ENCODE assay signal across 11 mouse cellular contexts in genomic region chrX:140428252-140428651, GRCm38 (mm10). TPM values are rescaled to one million over a fixed set of nuclear protein-coding genes. Genes with fewer than 3 reads are reported as not detected.
A peak's percentile ranks its signal among the peaks of the same experiment; 100 is the strongest.
DNase-seq lines count a peak whose midpoint lies in the region; ATAC-seq and TF ChIP-seq lines count a peak whose summit lies in the region.
"Had no signal": no experiment of that assay in that cellular context is flagged by ENCODE, and none has a peak within 500 bp of the region (broad histone marks: within the 10 kb centered on the region; RNA-seq: fewer than 3 reads in every experiment).

No protein-coding gene starts in this region.

- no peak for TF ChIP-seq POLR2A in CH12.LX (IDR thresholded peaks at IDR 0.05; ENCODE audit: low read depth, low read length)

- TF ChIP-seq RAD21 in CH12.LX (IDR thresholded peaks at IDR 0.05; ENCODE audit: low read depth, low read length), result peak; percentile 1

- DNase-seq in kidney, postnatal 10 days, result peak; percentile 23
- peak; percentile 15 for DNase-seq in CH12.LX (ENCODE audit: extremely low read depth)
- peak; percentile 23 for DNase-seq in T-cell, adult 2 months (ENCODE audit: low spot score)
- no peak for DNase-seq in forebrain, postnatal 0 days
- no peak for DNase-seq in embryo, embryonic 9.5 days (ENCODE audit: extremely low spot score)
- DNase-seq in heart, adult 9 months (ENCODE audit: low spot score in 2 of 2), result no peak

- WGBS in kidney, embryonic 14.5 days, result 73% methylated on average over 7 of the region's 8 CpGs
- WGBS in forebrain, postnatal 0 days, result 83% methylated on average over 8 of the region's 8 CpGs

- ATAC-seq in kidney, embryonic 14.5 days (ENCODE audit: low FRiP score, low TSS enrichment), result no peak
- ATAC-seq in megakaryocyte progenitor cell, adult 5-6 weeks (replicated peaks; ENCODE audit: poor library complexity), result peak; percentile 54
- ATAC-seq in forebrain, postnatal 0 days, result no peak
- ATAC-seq: midbrain, embryonic 16.5 days had no signal

- H3K27ac ChIP-seq in kidney, embryonic 14.5 days (ENCODE audit: low read depth, low read length), result no peak overlapping the region
- no peak overlapping the region for H3K27ac ChIP-seq in CH12.LX (ENCODE audit: insufficient read depth, low read depth)
- H3K27ac ChIP-seq in forebrain, postnatal 0 days (ENCODE audit: low read depth, low read length), result no peak overlapping the region
- H3K27ac ChIP-seq: embryonic facial prominence, embryonic 12.5 days; limb, embryonic 15.5 days had no signal

- no peaks in the 10 kb centered on the region for H3K27me3 ChIP-seq in kidney, embryonic 14.5 days (ENCODE audit: control insufficient read depth, insufficient read depth, low read length)
- H3K27me3 ChIP-seq in CH12.LX (replicated peaks), result no peaks in the 10 kb centered on the region
- H3K27me3 ChIP-seq in forebrain, postnatal 0 days (ENCODE audit: insufficient read depth, low read length), result no peaks in the 10 kb centered on the region

- no peak overlapping the region for H3K4me3 ChIP-seq in kidney, embryonic 14.5 days (ENCODE audit: low read length)
- H3K4me3 ChIP-seq in CH12.LX (replicated peaks in 1 of 3; ENCODE audit: low read depth in 2 of 3, low read length in 2 of 3, poor library complexity in 1 of 3), result no peak overlapping the region
- no peak overlapping the region for H3K4me3 ChIP-seq in forebrain, postnatal 0 days (ENCODE audit: low read depth, low read length)
- H3K4me3 ChIP-seq: embryonic facial prominence, embryonic 12.5 days; limb, embryonic 15.5 days had no signal

- no peaks in the 10 kb centered on the region for H3K4me1 ChIP-seq in kidney, embryonic 14.5 days (ENCODE audit: control insufficient read depth, insufficient read depth, low read length)
- H3K4me1 ChIP-seq in CH12.LX (ENCODE audit: control insufficient read depth in 1 of 2, insufficient read depth in 2 of 2), result peaks cover 10 to 23% of the 10 kb centered on the region in 2 experiments
- no peaks in the 10 kb centered on the region for H3K4me1 ChIP-seq in forebrain, postnatal 0 days (ENCODE audit: insufficient read depth)
- H3K4me1 ChIP-seq: embryonic facial prominence, embryonic 12.5 days; limb, embryonic 15.5 days had no signal

- in situ Hi-C loops in CH12.LX (cut with MboI; ENCODE audit: low pct_ligation_motif_present, low pct_unique_long_range_greater_than_20kb, low sequenced_read_pairs), result no loop called here

- no peak overlapping the region for H3K9ac ChIP-seq in kidney, embryonic 14.5 days (ENCODE audit: low read depth, low read length)
- no peak overlapping the region for H3K9ac ChIP-seq in CH12.LX (ENCODE audit: insufficient read depth, low read depth)
- H3K9ac ChIP-seq in forebrain, postnatal 0 days, result no peak overlapping the region
- H3K9ac ChIP-seq: embryonic facial prominence, embryonic 12.5 days; limb, embryonic 15.5 days had no signal

- no peak overlapping the region for H3K4me2 ChIP-seq in kidney, embryonic 14.5 days (replicated peaks; ENCODE audit: low read depth, low read length)
- no peak overlapping the region for H3K4me2 ChIP-seq in CH12.LX (ENCODE audit: insufficient read depth, low read depth, poor library complexity, severe bottlenecking)
- H3K4me2 ChIP-seq in forebrain, postnatal 0 days (ENCODE audit: low read depth), result no peak overlapping the region
- H3K4me2 ChIP-seq: embryonic facial prominence, embryonic 12.5 days; limb, embryonic 15.5 days had no signal

- peak in 1 of 2 experiments; percentile 52; a peak in 2 of 4 replicates for TF ChIP-seq CTCF in CH12.LX (conservative IDR thresholded peaks at IDR 0.05 in 1 of 2, IDR thresholded peaks at IDR 0.05 in 1 of 2; ENCODE audit: low read depth in 2 of 2, low read length in 2 of 2)
- no peak for TF ChIP-seq CTCF in forebrain, postnatal 0 days (IDR thresholded peaks at IDR 0.05; ENCODE audit: low read depth)

- H3K79me2 ChIP-seq in CH12.LX (replicated peaks; ENCODE audit: control insufficient read depth, extremely low read depth, insufficient read depth, poor library complexity, severe bottlenecking), result no peaks in the 10 kb centered on the region

- no peaks in the 10 kb centered on the region for H3K36me3 ChIP-seq in kidney, embryonic 14.5 days (ENCODE audit: control insufficient read depth, insufficient read depth, low read length)
- H3K36me3 ChIP-seq in CH12.LX (replicated peaks in 1 of 2; ENCODE audit: control insufficient read depth in 1 of 2, insufficient read depth in 1 of 2, low read length in 1 of 2), result no peaks in the 10 kb centered on the region
- no peaks in the 10 kb centered on the region for H3K36me3 ChIP-seq in forebrain, postnatal 0 days (ENCODE audit: insufficient read depth)
- H3K36me3 ChIP-seq: embryonic facial prominence, embryonic 12.5 days; limb, embryonic 15.5 days had no signal

- dilution Hi-C loops in CH12.LX (cut with MboI; ENCODE audit: extremely low pct_ligation_motif_present, extremely low pct_unique_long_range_greater_than_20kb, low sequenced_read_pairs), result no loop called here

- H3K9me3 ChIP-seq in kidney, embryonic 14.5 days (ENCODE audit: control insufficient read depth, low read length), result no peaks in the 10 kb centered on the region
- no peaks in the 10 kb centered on the region for H3K9me3 ChIP-seq in CH12.LX (replicated peaks; ENCODE audit: low read length)
- no peaks in the 10 kb centered on the region for H3K9me3 ChIP-seq in forebrain, postnatal 0 days (ENCODE audit: low read length)
- H3K9me3 ChIP-seq: embryonic facial prominence, embryonic 12.5 days; limb, embryonic 15.5 days had no signal

- no peak for TF ChIP-seq EP300 in CH12.LX (IDR thresholded peaks at IDR 0.05; ENCODE audit: low read length)

TF ChIP-seq in CH12.LX, 34 proteins besides CTCF, POLR2A, EP300 and RAD21:
- TF ChIP-seq SMC3 (IDR thresholded peaks at IDR 0.05; ENCODE audit: low read depth, low read length), result peak; percentile 9; the same call in 1 of the 2 replicates
- no peak for TF ChIP-seq HCFC1 (IDR thresholded peaks at IDR 0.05; ENCODE audit: low read depth, low read length)
- TF ChIP-seq MEF2A (IDR thresholded peaks at IDR 0.05; ENCODE audit: borderline replicate concordance, low read depth, low read length), result no peak

RNA-seq across cellular contexts. Expression of gene Prps1, which starts 28.2 kb away (rescaled TPM):
- polyA plus RNA-seq in kidney, embryonic 14.5 days (2014; fragmentation: Nextera tagmentation; extraction: Ambion mirVana), result 47.4 and 58.2 TPM in 2 replicates
- total RNA-seq in CH12.LX (2012; rRNA removed) (52.9 and 67.6 TPM in 2 replicates), CH12.LX (2014; rRNA removed) (163 and 168 TPM in 2 replicates)
- polyA plus RNA-seq in CH12.LX (2012; ENCODE audit: insufficient read length, low read depth), result 127 and 128 TPM in 2 replicates
- total RNA-seq in megakaryocyte progenitor cell, adult 5-6 weeks (2015), result 95.7 and 101 TPM in 2 replicates
- 76.2 and 93.0 TPM in 2 replicates for total RNA-seq in megakaryocyte progenitor cell, adult 5-6 weeks (2017)
- total RNA-seq in forebrain, postnatal 0 days (2014; rRNA removed), result 48.9 and 50.2 TPM in 2 replicates
- 86.9 and 95.8 TPM in 2 replicates for polyA plus RNA-seq in forebrain, postnatal 0 days (2015; fragmentation: Nextera tagmentation; extraction: Ambion mirVana)

Comparison
In these comparisons a context has a peak if more than half of its experiments do, and no peak if none do; other contexts are left out.
1. DNase-seq: peak in kidney, postnatal 10 days (single experiment), CH12.LX (single experiment) and T-cell, adult 2 months (single experiment); none in forebrain, postnatal 0 days (single experiment), embryo, embryonic 9.5 days (single experiment) and heart, adult 9 months (0 of 2).